Mouse (Mus musculus): ENCODE measurements at regions not wholly inside any gene's neighbourhood (a gene's known extent, or its start where the extent isn't known, plus 50 kb on each side); places are given as distances from the start of the nearest gene placed in this dataset.

DNA sequence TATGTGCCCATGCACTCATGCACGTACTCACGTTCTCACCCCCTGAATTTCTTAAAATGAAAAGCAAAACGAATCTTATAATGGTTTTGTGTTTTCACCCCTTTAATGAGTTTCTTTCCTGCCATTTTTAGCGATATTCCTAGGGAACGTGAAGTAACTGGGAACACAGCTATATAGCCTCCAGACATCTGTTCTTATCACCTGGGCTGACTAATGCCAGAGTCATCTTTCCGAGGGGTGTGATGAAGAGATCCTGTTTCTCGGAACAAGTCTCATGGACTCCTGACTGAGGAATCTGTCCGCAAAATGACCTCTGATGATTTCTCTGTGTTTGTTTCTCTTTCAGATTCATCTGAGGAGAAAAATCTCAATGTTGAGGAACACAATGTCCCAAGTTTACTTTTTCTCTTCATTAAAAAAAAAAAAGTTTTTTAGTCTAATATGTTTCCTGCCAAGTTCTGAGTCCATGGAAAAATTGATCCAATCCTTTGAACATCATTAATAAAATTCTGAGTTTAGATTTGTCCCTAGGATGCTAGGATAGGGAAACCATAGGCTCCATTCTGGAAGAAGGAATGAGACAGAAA lies 435.7 kb upstream of the Tshz3 start:
- H3K4me1 ChIP-seq (replicated peaks; ENCODE audit: control insufficient read depth, insufficient read depth, low read length): no peaks in the 10 kb centered on the region
- ATAC-seq (ENCODE audit: low FRiP score): no peak
- H3K36me3 ChIP-seq (ENCODE audit: control insufficient read depth, insufficient read depth, low read length): no peaks in the 10 kb centered on the region
- H3K9ac ChIP-seq (ENCODE audit: low read depth, low read length): no peak overlapping the region
- H3K27me3 ChIP-seq (ENCODE audit: control insufficient read depth, insufficient read depth, low read length): no peaks in the 10 kb centered on the region
- no peak overlapping the region for H3K4me3 ChIP-seq (ENCODE audit: low read depth, low read length)
- 86% methylated on average over 8 of the region's 8 CpGs for WGBS
- no peak overlapping the region for H3K4me2 ChIP-seq (replicated peaks; ENCODE audit: low read depth, low read length)
- no peaks in the 10 kb centered on the region for H3K9me3 ChIP-seq (ENCODE audit: control insufficient read depth, low read length)
- H3K27ac ChIP-seq (ENCODE audit: low read depth, low read length): no peak overlapping the region
- DNase-seq (ENCODE audit: low spot score): no peak

DNA sequence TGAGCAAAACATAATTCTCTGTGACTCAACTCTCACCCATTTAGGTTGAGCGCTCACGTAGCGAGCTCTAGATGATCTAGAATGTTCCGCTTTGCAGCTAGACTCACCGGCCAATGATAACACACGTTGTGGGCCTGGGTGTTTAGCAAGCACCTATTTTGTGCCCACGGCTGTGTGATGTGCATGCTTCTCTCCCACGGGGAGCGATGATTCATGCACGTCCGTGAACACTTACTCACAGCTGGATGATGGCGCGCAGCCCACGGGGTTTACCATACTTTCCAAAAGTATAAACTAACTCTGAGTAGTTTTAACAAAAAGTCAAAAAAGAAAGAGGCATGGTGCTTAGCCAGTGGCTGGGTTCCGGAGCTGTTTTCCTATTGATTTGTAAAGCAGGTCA lies 440.8 kb upstream of the Tshz3 start:
- ATAC-seq (ENCODE audit: low FRiP score) (no peak), DNase-seq (ENCODE audit: low spot score) (no peak)
- WGBS: 93% methylated on average over 15 of the region's 15 CpGs
- Histone ChIP-seq H3K9me3 (ENCODE audit: control insufficient read depth, low read length) (no peaks in the 10 kb centered on the region), H3K9ac (ENCODE audit: low read depth, low read length) (no peak overlapping the region), H3K36me3 (ENCODE audit: control insufficient read depth, insufficient read depth, low read length) (no peaks in the 10 kb centered on the region), H3K27me3 (ENCODE audit: control insufficient read depth, insufficient read depth, low read length) (no peaks in the 10 kb centered on the region), H3K4me3 (ENCODE audit: low read depth, low read length) (no peak overlapping the region), H3K4me1 (replicated peaks; ENCODE audit: control insufficient read depth, insufficient read depth, low read length) (no peaks in the 10 kb centered on the region), H3K27ac (ENCODE audit: low read depth, low read length) (no peak overlapping the region), H3K4me2 (replicated peaks; ENCODE audit: low read depth, low read length) (no peak overlapping the region)

DNA sequence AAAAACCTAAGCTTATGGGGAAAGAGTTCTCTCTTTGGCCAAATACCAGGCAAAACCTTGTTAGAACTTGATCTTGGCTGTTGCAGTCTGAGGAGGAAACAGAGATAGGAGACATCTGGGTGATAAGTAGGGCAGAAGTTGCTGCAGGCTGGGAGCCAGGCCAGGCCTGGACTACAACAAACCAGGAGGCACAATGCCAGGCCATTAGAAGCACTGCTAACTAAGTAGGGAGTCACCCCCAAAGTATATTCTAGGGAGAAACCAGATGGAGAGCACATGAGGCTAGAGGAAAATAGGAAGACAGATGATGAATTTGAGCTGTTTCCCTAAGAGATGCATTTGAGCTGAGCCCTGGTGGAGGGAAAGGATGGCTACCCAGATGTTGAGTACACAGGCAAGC lies 444.6 kb upstream of the Zfp507 start:
- H3K27me3 ChIP-seq (ENCODE audit: control insufficient read depth, insufficient read depth, low read length): no peaks in the 10 kb centered on the region
- ATAC-seq (ENCODE audit: low FRiP score) (no peak), DNase-seq (ENCODE audit: low spot score) (no peak)
- H3K4me3 ChIP-seq (ENCODE audit: low read depth, low read length): no peak overlapping the region
- H3K36me3 ChIP-seq (ENCODE audit: control insufficient read depth, insufficient read depth, low read length): no peaks in the 10 kb centered on the region
- no peak overlapping the region for H3K9ac ChIP-seq (ENCODE audit: low read depth, low read length)
- no peaks in the 10 kb centered on the region for H3K9me3 ChIP-seq (ENCODE audit: control insufficient read depth, low read length)
- H3K27ac ChIP-seq (ENCODE audit: low read depth, low read length): no peak overlapping the region
- H3K4me2 ChIP-seq (replicated peaks; ENCODE audit: low read depth, low read length): no peak overlapping the region
- H3K4me1 ChIP-seq (replicated peaks; ENCODE audit: control insufficient read depth, insufficient read depth, low read length): no peaks in the 10 kb centered on the region

DNA sequence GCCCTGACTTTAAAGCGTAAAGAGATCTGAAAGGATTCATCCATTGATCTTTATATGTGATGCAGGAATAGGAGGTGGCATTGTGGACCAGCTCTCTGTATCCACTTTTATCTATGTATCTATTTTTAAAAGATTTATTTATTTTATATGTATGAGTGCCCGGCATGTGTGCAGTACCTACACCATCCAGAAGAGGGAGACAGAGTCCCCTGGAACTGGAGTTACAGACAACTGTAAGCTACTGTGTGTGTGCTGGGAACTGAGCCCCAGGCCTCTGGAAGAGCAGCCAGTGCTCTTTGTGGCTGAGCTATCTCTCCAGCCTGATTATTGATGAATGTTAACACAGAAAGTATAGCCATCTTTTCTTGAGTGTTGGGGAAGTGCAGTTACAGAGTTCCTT lies 433.9 kb upstream of the Zfp507 start:
- H3K9me3 ChIP-seq (ENCODE audit: control insufficient read depth, low read length): no peaks in the 10 kb centered on the region
- H3K9ac ChIP-seq (ENCODE audit: low read depth, low read length): no peak overlapping the region
- no peaks in the 10 kb centered on the region for H3K27me3 ChIP-seq (ENCODE audit: control insufficient read depth, insufficient read depth, low read length)
- no peak overlapping the region for H3K4me2 ChIP-seq (replicated peaks; ENCODE audit: low read depth, low read length)
- ATAC-seq (ENCODE audit: low FRiP score) (no peak), DNase-seq (ENCODE audit: low spot score) (no peak)
- H3K27ac ChIP-seq (ENCODE audit: low read depth, low read length): no peak overlapping the region
- no peaks in the 10 kb centered on the region for H3K4me1 ChIP-seq (replicated peaks; ENCODE audit: control insufficient read depth, insufficient read depth, low read length)
- WGBS: 96% methylated on average over 2 of the region's 2 CpGs
- no peak overlapping the region for H3K4me3 ChIP-seq (ENCODE audit: low read depth, low read length)
- H3K36me3 ChIP-seq (ENCODE audit: control insufficient read depth, insufficient read depth, low read length): no peaks in the 10 kb centered on the region

- H3K36me3 ChIP-seq (ENCODE audit: control insufficient read depth, insufficient read depth, low read length): no peaks in the 10 kb centered on the region
- H3K4me2 ChIP-seq (replicated peaks; ENCODE audit: low read depth, low read length): no peak overlapping the region
- no peak overlapping the region for H3K27ac ChIP-seq (ENCODE audit: low read depth, low read length)
- H3K4me3 ChIP-seq (ENCODE audit: low read depth, low read length): no peak overlapping the region
- H3K9ac ChIP-seq (ENCODE audit: low read depth, low read length): no peak overlapping the region
- DNase-seq (ENCODE audit: low spot score): no peak
- H3K9me3 ChIP-seq (ENCODE audit: control insufficient read depth, low read length): no peaks in the 10 kb centered on the region
- no peaks in the 10 kb centered on the region for H3K27me3 ChIP-seq (ENCODE audit: control insufficient read depth, insufficient read depth, low read length)
- ATAC-seq (ENCODE audit: low FRiP score): no peak
- no peaks in the 10 kb centered on the region for H3K4me1 ChIP-seq (replicated peaks; ENCODE audit: control insufficient read depth, insufficient read depth, low read length)
Measured at GRCm38 (mm10) chr7:36229031-36229430, 426.2 kb upstream of the Zfp507 start.

DNA sequence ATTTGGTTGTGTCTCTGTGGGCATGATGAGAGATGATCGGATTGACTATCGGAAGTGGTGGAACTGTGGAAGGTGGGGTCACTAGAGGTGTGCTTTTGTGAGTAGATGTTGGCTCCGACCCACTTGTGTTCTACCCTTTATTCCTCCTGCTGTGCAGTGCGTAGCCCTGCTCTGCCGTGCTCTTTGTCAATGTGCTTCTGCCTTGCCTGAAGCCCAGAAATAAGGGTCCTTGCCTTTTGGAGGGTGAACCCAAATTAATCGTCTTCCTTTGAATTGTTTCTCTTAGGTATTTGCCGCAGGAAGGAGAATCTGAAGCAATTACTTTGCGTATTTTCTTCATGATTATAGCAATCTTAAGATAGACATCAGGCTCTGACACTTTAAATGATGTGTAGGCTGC lies 421.6 kb upstream of the Zfp507 start:
- ATAC-seq (ENCODE audit: low FRiP score) (no peak), DNase-seq (ENCODE audit: low spot score) (no peak)
- WGBS: 88% methylated on average over 8 of the region's 8 CpGs
- Histone ChIP-seq H3K4me3 (ENCODE audit: low read depth, low read length) (no peak overlapping the region), H3K27me3 (ENCODE audit: control insufficient read depth, insufficient read depth, low read length) (no peaks in the 10 kb centered on the region), H3K36me3 (ENCODE audit: control insufficient read depth, insufficient read depth, low read length) (no peaks in the 10 kb centered on the region), H3K9ac (ENCODE audit: low read depth, low read length) (no peak overlapping the region), H3K4me2 (replicated peaks; ENCODE audit: low read depth, low read length) (no peak overlapping the region), H3K27ac (ENCODE audit: low read depth, low read length) (no peak overlapping the region), H3K9me3 (ENCODE audit: control insufficient read depth, low read length) (no peaks in the 10 kb centered on the region), H3K4me1 (replicated peaks; ENCODE audit: control insufficient read depth, insufficient read depth, low read length) (no peaks in the 10 kb centered on the region)

- no peaks in the 10 kb centered on the region for H3K4me1 ChIP-seq (replicated peaks; ENCODE audit: control insufficient read depth, insufficient read depth, low read length)
- no peak overlapping the region for H3K27ac ChIP-seq (ENCODE audit: low read depth, low read length)
- DNase-seq (ENCODE audit: low spot score): no peak
- H3K27me3 ChIP-seq (ENCODE audit: control insufficient read depth, insufficient read depth, low read length): no peaks in the 10 kb centered on the region
- H3K4me3 ChIP-seq (ENCODE audit: low read depth, low read length): no peak overlapping the region
- WGBS: 66% methylated on average over 2 of the region's 2 CpGs
- no peak for ATAC-seq (ENCODE audit: low FRiP score)
- H3K9me3 ChIP-seq (ENCODE audit: control insufficient read depth, low read length): no peaks in the 10 kb centered on the region
- H3K9ac ChIP-seq (ENCODE audit: low read depth, low read length): no peak overlapping the region
- H3K36me3 ChIP-seq (ENCODE audit: control insufficient read depth, insufficient read depth, low read length): no peaks in the 10 kb centered on the region
- H3K4me2 ChIP-seq (replicated peaks; ENCODE audit: low read depth, low read length): no peak overlapping the region
Measured at GRCm38 (mm10) chr7:36218386-36218785, 415.6 kb upstream of the Zfp507 start.

DNA sequence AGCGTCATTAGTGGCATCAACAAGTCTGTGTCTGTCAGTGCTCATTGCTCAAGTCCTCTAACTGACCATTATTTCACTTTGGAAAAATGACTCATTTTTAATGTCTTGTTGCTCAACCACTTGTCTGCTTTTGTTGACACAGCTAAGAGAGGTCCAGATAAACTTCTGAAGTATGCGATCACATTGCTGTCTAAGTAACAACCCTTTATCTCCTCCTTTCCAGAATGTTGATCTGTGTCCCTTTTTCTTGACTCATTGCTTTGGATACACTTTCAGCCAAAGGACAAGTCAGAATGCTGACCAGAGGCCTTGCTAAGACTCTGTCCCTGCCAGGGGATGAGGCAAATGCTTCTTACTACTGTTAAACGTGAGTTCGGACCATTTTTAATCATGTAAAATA lies 407.2 kb upstream of the Zfp507 start:
- Histone ChIP-seq H3K4me3 (ENCODE audit: low read depth, low read length) (no peak overlapping the region), H3K27ac (ENCODE audit: low read depth, low read length) (no peak overlapping the region), H3K36me3 (ENCODE audit: control insufficient read depth, insufficient read depth, low read length) (no peaks in the 10 kb centered on the region), H3K4me1 (replicated peaks; ENCODE audit: control insufficient read depth, insufficient read depth, low read length) (no peaks in the 10 kb centered on the region), H3K27me3 (ENCODE audit: control insufficient read depth, insufficient read depth, low read length) (no peaks in the 10 kb centered on the region), H3K4me2 (replicated peaks; ENCODE audit: low read depth, low read length) (no peak overlapping the region), H3K9me3 (ENCODE audit: control insufficient read depth, low read length) (no peaks in the 10 kb centered on the region), H3K9ac (ENCODE audit: low read depth, low read length) (no peak overlapping the region)
- no peak for DNase-seq (ENCODE audit: low spot score)
- 96% methylated on average over 4 of the region's 4 CpGs for WGBS
- no peak for ATAC-seq (ENCODE audit: low FRiP score)

DNA sequence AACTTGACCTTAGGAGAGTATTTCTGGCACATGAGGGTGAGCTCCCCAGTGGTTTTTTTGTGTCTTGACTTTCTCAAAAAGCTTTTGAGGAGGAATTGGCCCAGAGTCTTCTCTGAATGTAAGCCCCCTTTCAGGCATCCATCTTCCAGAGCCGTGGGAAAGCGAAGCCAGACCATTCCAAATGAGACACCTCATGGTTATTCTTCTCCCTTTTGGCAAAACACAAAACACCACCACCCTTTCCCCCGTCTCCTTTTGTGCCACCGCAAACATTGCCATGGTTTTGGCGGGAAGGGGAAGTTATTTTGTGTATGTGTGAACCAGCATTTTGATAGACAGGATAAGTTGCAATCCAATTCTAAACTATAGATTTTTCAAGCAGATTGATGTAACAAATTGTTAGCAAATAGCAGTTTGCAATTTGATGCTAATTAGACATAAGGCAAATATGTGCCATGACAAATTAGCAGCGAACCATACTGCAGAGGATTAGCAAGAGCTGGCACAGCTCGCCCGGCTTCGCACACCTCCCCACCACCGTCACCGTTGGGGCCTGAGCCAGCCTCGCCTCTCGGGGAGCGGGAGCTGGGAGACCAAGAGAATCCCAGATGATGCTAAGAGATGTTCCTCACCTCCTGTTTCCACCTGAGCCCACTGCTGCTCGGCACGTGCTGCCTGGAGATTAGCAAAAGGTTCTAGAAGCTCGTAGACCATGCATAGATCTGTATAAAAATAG lies 404.9 kb upstream of the Zfp507 start:
- H3K4me3 ChIP-seq (ENCODE audit: low read depth, low read length): no peak overlapping the region
- no peaks in the 10 kb centered on the region for H3K9me3 ChIP-seq (ENCODE audit: control insufficient read depth, low read length)
- DNase-seq (ENCODE audit: low spot score): no peak
- no peak overlapping the region for H3K27ac ChIP-seq (ENCODE audit: low read depth, low read length)
- no peak overlapping the region for H3K9ac ChIP-seq (ENCODE audit: low read depth, low read length)
- H3K36me3 ChIP-seq (ENCODE audit: control insufficient read depth, insufficient read depth, low read length): no peaks in the 10 kb centered on the region
- H3K4me2 ChIP-seq (replicated peaks; ENCODE audit: low read depth, low read length): no peak overlapping the region
- no peaks in the 10 kb centered on the region for H3K4me1 ChIP-seq (replicated peaks; ENCODE audit: control insufficient read depth, insufficient read depth, low read length)
- no peak for ATAC-seq (ENCODE audit: low FRiP score)
- no peaks in the 10 kb centered on the region for H3K27me3 ChIP-seq (ENCODE audit: control insufficient read depth, insufficient read depth, low read length)
- 85% methylated on average over 17 of the region's 17 CpGs for WGBS

Measured in hindbrain, embryonic 11.5 days (tissue).